Mouse (Mus musculus) midbrain, embryonic 13.5 days (tissue): ENCODE results near the gene Pde2a. TPM values are rescaled to one million over a fixed set of nuclear protein-coding genes. Genes with fewer than 3 reads are reported as not detected.
A peak's percentile ranks its signal among the peaks of the same experiment; 100 is the strongest.

ENCODE experiments used
- ATAC-seq: fragments of 200-750 bp; cut with Nextera tagmentation; 2 replicates; pipeline ENCODE4 v1.8.0; 2017; ENCODE audit warnings: mild to moderate bottlenecking, moderate TSS enrichment, moderate library complexity
- H3K27ac ChIP-seq: fragments of 300-500 bp; sonication (generic); 2 replicates; pipeline ENCODE4 v1.5.1; 2015; ENCODE audit warnings: inconsistent platforms, mild to moderate bottlenecking, moderate library complexity
- H3K27me3 ChIP-seq: fragments of 300-500 bp; sonication (generic); 2 replicates; pipeline ENCODE4 v1.6.1; 2015; ENCODE audit warnings: mild to moderate bottlenecking, inconsistent platforms
- H3K36me3 ChIP-seq: fragments of 300-500 bp; sonication (generic); 2 replicates; pipeline ENCODE4 v1.6.1; 2015; ENCODE audit warnings: mild to moderate bottlenecking, inconsistent platforms
- H3K4me1 ChIP-seq: fragments of 300-500 bp; sonication (generic); replicated peaks from 2 replicates; pipeline ENCODE4 v1.6.1; 2015; ENCODE audit warnings: inconsistent platforms
- H3K4me2 ChIP-seq: fragments of 300-500 bp; sonication (generic); replicated peaks from 2 replicates; pipeline ENCODE4 v1.6.1; 2015; ENCODE audit warnings: moderate library complexity, mild to moderate bottlenecking, inconsistent platforms
- H3K4me3 ChIP-seq: fragments of 300-500 bp; sonication (generic); replicated peaks from 2 replicates; pipeline ENCODE4 v1.5.1; 2015; ENCODE audit warnings: mild to moderate bottlenecking, inconsistent platforms
- H3K9ac ChIP-seq: fragments of 300-500 bp; sonication (generic); replicated peaks from 2 replicates; pipeline ENCODE4 v1.6.1; 2015; ENCODE audit warnings: mild to moderate bottlenecking, inconsistent platforms
- H3K9me3 ChIP-seq: fragments of 300-500 bp; sonication (generic); 2 replicates; pipeline ENCODE4 v1.6.1; 2016; ENCODE audit warnings: mild to moderate bottlenecking, inconsistent platforms
- WGBS: fragments of 180-500 bp; shearing (Covaris S2); methylation state at CpG from one replicate; pipeline ENCODE4 v1.1.7; 2015; 5-methylcytosine and 5-hydroxymethylcytosine counted together
- polyA plus RNA-seq: library from polyadenylated mRNA; unstranded; fragments of >200 nt; fragmentation: Nextera tagmentation; extraction: Ambion mirVana; gene quantifications from 2 replicates; pipeline ENCODE4 v1.2.1, GENCODE M21; 2015

Gene Pde2a
- polyA plus RNA-seq, 1 experiment from 2014 or later, result 18.9 TPM

DNA sequence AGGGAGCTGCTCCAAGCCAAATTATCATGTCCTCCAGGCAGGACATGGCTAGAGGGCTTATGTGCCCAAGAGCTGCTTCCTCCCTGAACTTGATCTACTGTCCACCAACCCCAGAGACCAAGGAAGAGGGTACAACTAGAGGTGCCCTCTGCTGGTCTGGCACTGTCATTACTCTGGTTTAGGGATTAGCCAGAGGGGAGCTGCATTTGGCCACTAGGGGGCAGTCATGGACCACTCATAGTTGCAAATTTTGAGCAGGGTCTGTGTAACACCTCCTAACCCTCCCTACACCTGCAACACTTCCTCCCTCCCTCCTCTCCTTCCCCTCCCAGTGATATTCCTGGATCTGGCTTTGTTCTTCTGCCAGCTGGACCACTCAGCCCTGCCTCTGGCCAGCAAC lies 8.7 kb upstream of the Pde2a start:
- Histone ChIP-seq H3K27me3 (peaks cover 5% of the 10 kb centered on the region; the same call in 1 of the 2 replicates), H3K27ac (no peak overlapping the region), H3K9me3 (no peaks in the 10 kb centered on the region), H3K4me1 (peaks cover 23% of the 10 kb centered on the region), H3K4me2 (no peak overlapping the region), H3K9ac (no peak overlapping the region), H3K36me3 (no peaks in the 10 kb centered on the region), H3K4me3 (no peak overlapping the region)
- peak; percentile 13 for ATAC-seq

DNA sequence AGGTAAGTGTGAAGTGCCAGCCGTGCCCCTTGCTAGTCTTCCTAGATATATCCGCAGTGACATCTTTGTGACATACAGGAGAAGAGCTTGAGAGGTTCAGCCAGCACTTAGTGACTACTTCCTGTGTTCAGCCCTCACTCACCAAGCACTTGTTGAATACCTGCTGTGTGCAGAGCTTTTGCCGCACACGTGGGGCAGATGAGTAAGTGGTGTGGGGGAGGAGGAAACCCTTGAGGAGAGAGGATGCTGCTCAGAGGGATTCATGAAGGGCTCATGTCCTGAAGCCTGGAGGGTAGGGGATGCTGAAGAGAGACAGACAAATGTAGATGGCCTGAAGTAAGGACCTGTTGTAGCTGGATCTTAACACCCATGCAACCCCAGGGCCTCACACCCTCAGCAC lies 7.3 kb upstream of the Pde2a start:
- H3K27me3 ChIP-seq, result peaks cover 13% of the 10 kb centered on the region; the same call in 1 of the 2 replicates
- H3K4me3 ChIP-seq, result no peak overlapping the region
- peaks cover 28% of the 10 kb centered on the region for H3K4me1 ChIP-seq
- no peaks in the 10 kb centered on the region for H3K9me3 ChIP-seq
- H3K36me3 ChIP-seq, result no peaks in the 10 kb centered on the region
- no peak overlapping the region for H3K4me2 ChIP-seq
- H3K9ac ChIP-seq, result no peak overlapping the region
- ATAC-seq, result no peak
- H3K27ac ChIP-seq, result no peak overlapping the region
- 55% methylated on average over 4 of the region's 4 CpGs for WGBS

DNA sequence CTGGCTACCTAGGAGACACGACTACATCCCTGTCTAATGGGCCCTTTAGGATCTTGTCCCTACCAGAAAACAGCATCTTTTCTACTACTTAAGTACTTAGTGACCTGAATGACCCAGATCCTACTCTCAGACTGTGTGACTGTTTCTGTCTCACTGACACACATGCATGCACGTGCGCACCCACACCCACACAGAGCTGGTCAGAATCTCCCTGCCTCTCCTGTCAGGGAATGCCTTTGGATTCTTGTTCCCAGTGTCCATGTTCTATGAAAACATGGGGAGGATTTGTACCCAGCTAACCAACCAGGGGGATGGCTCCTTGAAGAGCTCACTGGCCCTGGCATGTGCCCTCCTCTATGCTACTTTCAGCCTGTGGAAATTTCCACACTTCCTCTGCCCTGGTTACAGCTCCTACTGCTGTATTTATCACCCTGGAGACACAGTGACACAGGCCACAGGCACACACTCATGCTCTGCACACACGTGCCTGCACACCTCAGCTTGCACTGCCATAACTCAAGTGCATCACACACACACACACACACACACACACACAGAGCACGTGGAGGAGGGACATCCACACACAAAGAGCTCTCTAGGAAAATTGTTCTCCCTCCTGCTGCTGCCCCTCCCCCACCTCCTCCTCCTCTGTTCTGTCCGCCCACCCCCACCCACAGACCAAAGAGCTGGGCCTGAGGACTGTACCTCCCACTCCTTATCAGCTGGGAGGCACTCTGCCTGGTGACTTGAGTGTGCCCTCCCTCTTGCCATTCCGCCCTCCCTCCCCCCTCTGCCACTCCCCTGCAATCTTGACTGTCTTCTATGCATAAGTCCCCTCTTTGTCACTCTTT lies 6.6 kb upstream of the Pde2a start:
- Histone ChIP-seq H3K4me3 (no peak overlapping the region), H3K4me1 (peaks cover 34% of the 10 kb centered on the region), H3K9ac (no peak overlapping the region), H3K27ac (peak overlapping the region; percentile 63), H3K27me3 (peaks cover 19% of the 10 kb centered on the region), H3K4me2 (no peak overlapping the region), H3K36me3 (no peaks in the 10 kb centered on the region), H3K9me3 (no peaks in the 10 kb centered on the region)
- 25% methylated on average over 7 of the region's 7 CpGs for WGBS
- peak; percentile 55 for ATAC-seq

DNA sequence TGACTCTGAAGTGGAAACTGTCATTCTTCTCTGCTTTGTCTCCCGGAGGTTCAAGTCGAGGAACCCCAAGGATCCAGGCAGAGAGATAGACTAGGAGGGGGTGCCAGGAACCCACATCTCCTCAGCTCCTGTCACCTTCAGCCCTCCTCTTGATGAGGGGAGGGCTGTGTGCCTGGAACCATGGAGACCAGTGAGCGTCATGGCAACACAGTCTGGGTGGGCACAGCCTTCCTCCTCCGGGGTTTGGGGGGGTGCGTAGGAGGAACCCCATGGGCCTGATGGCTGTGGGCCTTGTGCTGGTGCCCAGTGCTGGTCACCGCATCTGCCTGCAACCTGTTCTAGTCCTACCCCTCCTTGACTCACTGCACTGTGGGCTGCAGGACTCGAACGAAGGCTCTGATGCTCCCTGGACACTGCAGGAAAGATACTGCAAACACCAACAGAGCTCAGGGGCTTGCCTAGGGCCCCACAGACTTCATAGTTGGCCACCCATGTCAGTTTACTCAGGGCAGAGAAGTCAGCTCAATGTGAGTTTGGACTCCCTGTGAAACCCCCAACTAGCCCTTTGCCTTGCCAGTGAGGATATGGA lies 5.9 kb upstream of the Pde2a start:
- H3K9me3 ChIP-seq, result no peaks in the 10 kb centered on the region
- H3K36me3 ChIP-seq, result no peaks in the 10 kb centered on the region
- H3K4me3 ChIP-seq, result no peak overlapping the region
- H3K27me3 ChIP-seq, result peaks cover 25% of the 10 kb centered on the region
- peak overlapping the region; percentile 63; the same call in 1 of the 2 replicates for H3K27ac ChIP-seq
- peak; percentile 51 for ATAC-seq
- H3K9ac ChIP-seq, result no peak overlapping the region
- H3K4me1 ChIP-seq, result peaks cover 40% of the 10 kb centered on the region
- no peak overlapping the region for H3K4me2 ChIP-seq
- 28% methylated on average over 8 of the region's 8 CpGs for WGBS

DNA sequence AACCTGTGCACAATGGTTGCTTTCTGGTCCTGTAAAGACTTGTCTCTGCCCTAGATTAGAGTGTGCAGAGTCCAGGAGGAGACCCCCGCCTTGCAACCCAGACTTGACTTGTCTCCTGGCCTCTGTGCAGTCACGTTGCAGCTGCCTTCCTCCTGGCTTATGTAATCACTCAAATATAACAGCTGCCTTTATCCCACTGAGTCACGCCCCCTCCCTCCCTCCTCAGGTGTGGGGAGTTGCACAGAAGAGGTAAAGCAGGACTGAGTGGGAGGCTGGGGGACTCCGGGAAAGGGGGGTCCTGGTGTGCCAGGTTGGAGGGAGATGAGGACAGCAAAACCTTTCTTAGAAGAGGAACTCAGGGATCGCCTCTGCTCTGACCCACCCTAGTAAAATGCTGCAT lies 5.1 kb upstream of the Pde2a start:
- Histone ChIP-seq H3K4me2 (no peak overlapping the region), H3K9me3 (no peaks in the 10 kb centered on the region), H3K4me3 (no peak overlapping the region), H3K27me3 (peaks cover 29% of the 10 kb centered on the region), H3K9ac (no peak overlapping the region), H3K36me3 (no peaks in the 10 kb centered on the region), H3K4me1 (peaks cover 48% of the 10 kb centered on the region), H3K27ac (no peak overlapping the region)
- 72% methylated on average over 5 of the region's 5 CpGs for WGBS
- ATAC-seq, result no peak

DNA sequence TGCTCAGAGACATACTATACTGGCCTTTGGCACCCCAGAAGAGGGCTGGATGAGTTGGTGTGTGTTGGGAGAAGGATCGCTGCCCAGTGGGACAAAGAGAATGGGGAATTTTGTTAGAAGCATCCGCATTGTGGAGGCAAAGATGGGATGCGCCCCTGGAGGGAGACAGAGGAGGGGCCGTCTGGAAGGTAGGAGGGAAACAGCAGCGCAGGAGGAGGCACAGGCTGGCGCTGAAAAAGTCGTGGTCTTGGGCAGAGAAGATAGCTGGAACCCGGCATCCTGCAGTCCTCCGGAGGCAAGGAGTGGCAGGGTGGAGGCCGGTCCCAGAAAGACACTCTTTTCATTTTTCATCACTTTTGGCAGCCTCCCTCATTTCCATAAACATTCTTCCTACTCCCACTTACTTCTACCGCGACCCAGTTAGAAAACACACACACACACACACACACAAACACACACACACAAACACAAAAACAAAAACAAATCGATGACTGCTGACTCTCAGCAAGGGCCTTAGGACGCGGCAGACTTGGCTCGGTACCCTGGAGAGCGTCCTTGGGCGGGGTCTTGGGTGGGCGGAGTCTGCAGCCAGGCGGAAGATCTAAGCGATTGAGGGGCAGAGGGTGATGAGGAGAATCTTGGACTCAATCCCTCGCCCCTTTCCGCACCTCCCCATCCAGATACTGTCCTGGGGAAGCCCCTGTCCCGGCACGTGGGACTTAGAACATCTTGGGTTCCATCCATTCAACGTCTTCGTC lies 2.3 kb upstream of the Pde2a start:
- H3K9me3 ChIP-seq, result no peaks in the 10 kb centered on the region
- 4% methylated on average over 27 of the region's 27 CpGs for WGBS
- peaks cover 58% of the 10 kb centered on the region for H3K4me1 ChIP-seq
- H3K4me3 ChIP-seq, result no peak overlapping the region; the same call in 1 of the 2 replicates
- peaks cover 29% of the 10 kb centered on the region for H3K27me3 ChIP-seq
- H3K9ac ChIP-seq, result no peak overlapping the region
- H3K27ac ChIP-seq, result no peak overlapping the region
- peak overlapping the region; percentile 36 for H3K4me2 ChIP-seq
- no peaks in the 10 kb centered on the region for H3K36me3 ChIP-seq
- ATAC-seq, result no peak

DNA sequence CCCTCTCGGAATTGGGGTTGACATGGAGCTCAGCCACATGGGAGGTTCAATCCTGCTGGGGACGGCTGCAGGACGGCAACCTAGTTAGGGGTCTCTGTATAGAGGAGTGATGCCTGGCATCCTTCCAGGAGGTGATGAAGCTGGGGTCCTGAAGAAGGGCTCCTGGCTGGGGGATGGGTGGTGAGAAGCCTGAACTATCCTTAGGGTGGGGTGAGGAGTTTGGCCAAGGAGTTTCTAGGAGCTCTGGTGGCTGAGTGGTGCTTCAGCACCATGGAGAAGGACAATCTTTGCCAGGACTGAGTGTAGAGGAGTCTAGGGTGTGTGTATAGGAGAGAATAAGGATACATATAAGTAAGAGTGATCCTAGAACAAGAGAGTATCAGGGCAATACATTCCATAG lies 578 bp downstream of the Pde2a start:
- Histone ChIP-seq H3K4me1 (peaks cover 53% of the 10 kb centered on the region), H3K4me2 (peak overlapping the region; percentile 53), H3K9me3 (no peaks in the 10 kb centered on the region), H3K27me3 (peaks cover 29% of the 10 kb centered on the region), H3K4me3 (peak overlapping the region; percentile 29), H3K9ac (peak overlapping the region; percentile 58), H3K36me3 (no peaks in the 10 kb centered on the region), H3K27ac (0 out of 2 replicates have a peak overlapping the region, but pooled peaks have one; percentile 51)
- ATAC-seq, result peak; percentile 15
- 12% methylated on average over 3 of the region's 3 CpGs for WGBS

DNA sequence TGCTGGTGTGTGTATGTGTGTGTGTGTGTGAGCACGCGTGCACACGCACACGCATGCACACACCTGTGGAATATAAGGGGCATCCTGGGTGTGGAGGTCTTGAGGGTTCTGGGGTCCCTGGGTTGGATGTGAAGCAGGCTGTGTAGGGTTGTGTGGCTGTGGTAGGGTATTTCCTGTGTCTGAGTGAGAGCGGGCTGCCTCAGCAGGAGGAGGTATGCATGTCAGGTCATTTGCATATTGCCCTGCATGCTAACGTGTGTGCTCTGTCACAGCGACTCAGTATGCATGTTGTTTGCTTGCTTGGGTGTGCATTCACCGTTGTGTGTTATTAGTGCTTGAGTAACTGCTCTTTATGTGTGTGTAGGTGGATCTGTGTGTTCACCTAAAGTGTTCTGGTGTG lies 1.2 kb downstream of the Pde2a start:
- Histone ChIP-seq H3K36me3 (no peaks in the 10 kb centered on the region), H3K9me3 (no peaks in the 10 kb centered on the region), H3K9ac (no peak overlapping the region), H3K27me3 (peaks cover 26% of the 10 kb centered on the region), H3K4me3 (no peak overlapping the region), H3K27ac (no peak overlapping the region), H3K4me1 (peaks cover 59% of the 10 kb centered on the region), H3K4me2 (peak overlapping the region; percentile 53)
- 80% methylated on average over 8 of the region's 8 CpGs for WGBS
- ATAC-seq, result no peak

DNA sequence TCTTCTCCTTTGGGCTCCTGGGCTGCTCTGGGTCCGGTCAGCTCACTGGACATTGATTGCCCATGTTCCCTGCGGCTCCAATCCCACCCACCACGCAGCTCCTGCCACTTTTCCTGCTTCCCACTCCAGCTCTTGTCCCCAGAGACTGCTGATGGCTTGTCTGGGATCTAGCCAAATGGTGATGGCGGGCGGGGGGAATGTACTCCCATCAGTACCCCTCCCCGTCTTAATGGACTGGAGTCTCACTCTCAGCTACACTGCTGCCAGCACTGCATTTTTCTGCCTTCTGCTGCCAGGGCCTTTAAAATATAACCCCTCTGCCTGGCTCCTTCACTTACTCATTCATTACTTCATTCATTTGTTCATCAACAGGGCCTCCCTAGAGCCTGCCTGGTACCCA lies 2.5 kb downstream of the Pde2a start:
- no peak for ATAC-seq
- H3K4me1 ChIP-seq, result peaks cover 58% of the 10 kb centered on the region

DNA sequence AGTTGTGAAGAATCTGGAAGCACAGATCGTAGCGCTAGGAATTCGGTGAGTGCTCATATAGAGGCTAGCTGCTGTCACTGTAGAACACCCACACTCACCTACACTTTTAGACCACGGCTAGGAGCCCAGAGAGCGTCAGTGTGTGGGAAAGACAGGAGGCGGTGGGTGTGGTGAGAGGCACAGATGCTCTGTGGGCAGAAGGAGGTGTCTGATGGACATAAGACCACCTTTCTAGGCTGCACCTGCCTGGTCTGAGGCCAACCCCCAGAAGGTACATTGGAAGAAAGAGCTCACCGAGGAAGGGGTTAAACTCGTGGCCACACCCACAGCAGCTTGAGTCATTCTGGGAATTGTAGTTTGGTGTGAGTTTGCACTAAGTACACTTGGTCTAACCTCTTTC lies 5.2 kb downstream of the Pde2a start:
- Histone ChIP-seq H3K4me1 (peaks cover 32% of the 10 kb centered on the region), H3K36me3 (no peaks in the 10 kb centered on the region), H3K27ac (0 out of 2 replicates have a peak overlapping the region, but pooled peaks have one; percentile 7), H3K4me2 (no peak overlapping the region), H3K9me3 (no peaks in the 10 kb centered on the region), H3K9ac (no peak overlapping the region), H3K27me3 (no peaks in the 10 kb centered on the region; the same call in none of the 2 replicates), H3K4me3 (no peak overlapping the region)
- ATAC-seq, result peak; percentile 26
- 69% methylated on average over 8 of the region's 8 CpGs for WGBS

More for the DNA sequence above, 2.5 kb downstream of the Pde2a start:
- Histone ChIP-seq H3K27ac (no peak overlapping the region), H3K9me3 (no peaks in the 10 kb centered on the region), H3K4me2 (no peak overlapping the region), H3K9ac (no peak overlapping the region), H3K36me3 (no peaks in the 10 kb centered on the region), H3K4me3 (no peak overlapping the region), H3K27me3 (peaks cover 18% of the 10 kb centered on the region)
- 69% methylated on average over 6 of the region's 6 CpGs for WGBS

DNA sequence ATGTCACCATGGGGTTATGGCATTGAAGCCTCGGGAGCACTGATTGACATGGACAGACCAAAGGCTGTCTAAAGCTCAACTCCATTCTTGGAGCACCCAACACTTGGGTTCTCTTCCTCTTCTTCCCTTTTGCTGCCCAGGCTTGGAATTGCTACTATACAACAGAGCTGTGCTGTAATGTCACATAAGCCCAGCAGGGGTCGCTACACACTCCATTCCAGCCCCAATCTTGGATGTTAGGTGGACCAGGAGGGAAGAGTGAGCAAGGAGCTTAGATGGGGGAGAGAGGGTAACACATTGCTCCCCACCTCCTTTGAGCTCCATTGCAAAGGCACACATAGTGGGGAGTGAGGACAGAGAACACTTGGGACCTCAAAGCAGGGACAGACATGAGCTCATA lies 6.2 kb downstream of the Pde2a start:
- H3K4me2 ChIP-seq, result no peak overlapping the region
- no peak overlapping the region for H3K9ac ChIP-seq
- peaks cover 24% of the 10 kb centered on the region for H3K4me1 ChIP-seq
- H3K27ac ChIP-seq, result no peak overlapping the region
- no peaks in the 10 kb centered on the region for H3K36me3 ChIP-seq
- no peak overlapping the region for H3K4me3 ChIP-seq
- no peak for ATAC-seq
- H3K27me3 ChIP-seq, result no peaks in the 10 kb centered on the region; the same call in 1 of the 2 replicates
- WGBS, result 14% methylated on average over 2 of the region's 2 CpGs
- H3K9me3 ChIP-seq, result no peaks in the 10 kb centered on the region

DNA sequence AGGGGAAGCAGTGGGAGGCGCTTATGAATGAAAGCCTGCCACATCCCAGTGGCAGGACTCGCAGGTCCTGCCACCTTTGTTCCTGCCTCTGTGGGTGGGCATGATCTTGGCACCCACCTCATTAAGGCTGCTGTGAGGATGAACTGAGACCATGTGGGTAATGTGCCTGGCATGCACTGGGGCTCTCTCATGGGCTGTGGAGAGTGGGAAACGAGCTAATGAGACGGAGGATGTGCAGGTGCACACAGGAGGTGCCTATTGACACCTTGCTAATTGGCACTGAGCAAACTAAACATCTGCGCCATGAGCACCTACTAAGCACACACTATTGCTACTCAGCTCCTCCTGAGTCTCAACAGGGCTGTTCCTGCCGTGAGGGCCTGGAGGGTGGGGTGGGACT lies 13.5 kb downstream of the Pde2a start:
- Histone ChIP-seq H3K9ac (no peak overlapping the region), H3K27ac (no peak overlapping the region), H3K4me1 (no peaks in the 10 kb centered on the region), H3K4me3 (no peak overlapping the region), H3K27me3 (no peaks in the 10 kb centered on the region), H3K9me3 (no peaks in the 10 kb centered on the region), H3K4me2 (no peak overlapping the region), H3K36me3 (no peaks in the 10 kb centered on the region)
- 61% methylated on average over 6 of the region's 6 CpGs for WGBS
- 0 out of 2 replicates have a peak, but pooled peaks have one; percentile 34 for ATAC-seq
